Mouse (Mus musculus) gastrocnemius, postnatal 10 days (tissue): ENCODE results near the gene A030014E15Rik. TPM values are rescaled to one million over a fixed set of nuclear protein-coding genes. Genes with fewer than 3 reads are reported as not detected.
"Not testable (repeated sequence)": the region's sequence is repeated elsewhere in the genome, so short reads cannot be mapped to it uniquely, and the experiment has no call there.

Experiments used
- DNase-seq: peaks from one replicate; pipeline ENCODE4 v3.0.0; 2021; ENCODE audit warnings: mixed read lengths
- long read RNA-seq, 2 experiments: library from polyadenylated mRNA; stranded (forward); transcript quantifications; one replicate each; pipeline ENCODE4 v2.0.0; 2021
- total RNA-seq, 2 experiments: library from RNA; stranded (reverse); gene quantifications; 2 replicates each; pipeline ENCODE4 v1.2.3; 2021

The A030014E15Rik gene
- total RNA-seq: not detected
- long read RNA-seq, experiment 1: 0 reads
- long read RNA-seq, experiment 2: 0 reads

- no peak for DNase-seq
These were observed at the start of gene A030014E15Rik for GRCm38 (mm10) chr1:82924650-82925049. Gene A030014E15Rik, plus strand, starts transcription at chr1:82924917.

- no peak for DNase-seq
These were observed 45.5 kb upstream of the A030014E15Rik start for GRCm38 (mm10) chr1:82879172-82879571.

- no peak for DNase-seq
These were observed 44.5 kb upstream of the A030014E15Rik start for GRCm38 (mm10) chr1:82880196-82880595.

GRCm38 (mm10) chr1:82893269-82893668 is 31.4 kb upstream of the A030014E15Rik start:
- no peak for DNase-seq

GRCm38 (mm10) chr1:82900567-82900966 is 24.1 kb upstream of the A030014E15Rik start:
- no peak for DNase-seq

GRCm38 (mm10) chr1:82901201-82901600 is 23.5 kb upstream of the A030014E15Rik start:
- DNase-seq: no peak

- DNase-seq: no peak
These were observed 18.8 kb upstream of the A030014E15Rik start for GRCm38 (mm10) chr1:82905886-82906285.

- DNase-seq: no peak
These were observed 11.7 kb upstream of the A030014E15Rik start, which contains the start of gene A030005L19Rik for GRCm38 (mm10) chr1:82913025-82913424. Gene A030005L19Rik, plus strand, starts transcription at chr1:82913325.

GRCm38 (mm10) chr1:82913434-82913833 is 11.3 kb upstream of the A030014E15Rik start:
- DNase-seq: not testable (repeated sequence)

- DNase-seq: not testable (repeated sequence)
These were observed 5.8 kb downstream of the A030014E15Rik start for GRCm38 (mm10) chr1:82930558-82930957.

- DNase-seq: not testable (repeated sequence)
These were observed 6.6 kb downstream of the A030014E15Rik start, which contains the start of gene Gm6217 for GRCm38 (mm10) chr1:82931326-82931725. Gene Gm6217, minus strand, starts transcription at chr1:82931399.

GRCm38 (mm10) chr1:82938666-82939065 is 13.9 kb downstream of the A030014E15Rik start:
- no peak for DNase-seq

GRCm38 (mm10) chr1:82942505-82942904 is 17.8 kb downstream of the A030014E15Rik start:
- DNase-seq: not testable (repeated sequence)

GRCm38 (mm10) chr1:82943295-82943694 is 18.6 kb downstream of the A030014E15Rik start, which contains the start of gene A030003K21Rik:
Gene A030003K21Rik, minus strand, starts transcription at chr1:82943388.
- not testable (repeated sequence) for DNase-seq

GRCm38 (mm10) chr1:82946029-82946428 is 21.3 kb downstream of the A030014E15Rik start:
- not testable (repeated sequence) for DNase-seq

GRCm38 (mm10) chr1:82948601-82949000 is 23.9 kb downstream of the A030014E15Rik start:
- no peak for DNase-seq

GRCm38 (mm10) chr1:82955913-82956312 is 31.2 kb downstream of the A030014E15Rik start, which contains the start of gene Gm7544:
Gene Gm7544, minus strand, starts transcription at chr1:82956013.
- not testable (repeated sequence) for DNase-seq

GRCm38 (mm10) chr1:82959870-82960385 is 35.2 kb downstream of the A030014E15Rik start, which contains the start of gene Gm47955:
Gene Gm47955, plus strand, starts transcription at chr1:82960286.
- no peak for DNase-seq

GRCm38 (mm10) chr1:82966413-82966812 is 41.7 kb downstream of the A030014E15Rik start:
- DNase-seq: no peak

GRCm38 (mm10) chr1:82972046-82972445 is 47.3 kb downstream of the A030014E15Rik start:
- no peak for DNase-seq

GRCm38 (mm10) chr1:82973244-82973643 is 48.5 kb downstream of the A030014E15Rik start:
- DNase-seq: no peak

- DNase-seq: no peak
These were observed 49.2 kb downstream of the A030014E15Rik start for GRCm38 (mm10) chr1:82973901-82974300.

GRCm38 (mm10) chr1:82974342-82974741 is 49.6 kb downstream of the A030014E15Rik start:
- DNase-seq: no peak
